Mouse (Mus musculus) G1E (cell line): ENCODE measurements around the gene Grin2d. TPM values are rescaled to one million over a fixed set of nuclear protein-coding genes. Genes with fewer than 3 reads are reported as not detected.

Source experiments
- ATAC-seq: 2 replicates; pipeline ENCODE4 v1.8.0; 2016; ENCODE audit warnings: mild to moderate bottlenecking; ENCODE audit not compliant: insufficient number of reproducible peaks, poor library complexity, low FRiP score, severe bottlenecking; ENCODE audit errors: extremely low read depth
- DNase-seq: peaks from one replicate; pipeline ENCODE4 v3.0.0; 2012; ENCODE audit warnings: low spot score
- H3K27me3 ChIP-seq: 2 replicates; pipeline ENCODE4 v1.6.1; 2012; ENCODE audit warnings: mild to moderate bottlenecking, low read length, inconsistent platforms; ENCODE audit not compliant: insufficient read depth
- H3K36me3 ChIP-seq: replicated peaks from 2 replicates; pipeline ENCODE3; 2012; ENCODE audit warnings: mild to moderate bottlenecking, inconsistent platforms
- H3K4me1 ChIP-seq: 2 replicates; pipeline ENCODE4 v1.6.1; 2012; ENCODE audit warnings: low read depth, low read length, inconsistent platforms, mixed read lengths; ENCODE audit not compliant: insufficient read depth
- H3K4me3 ChIP-seq: 2 replicates; pipeline ENCODE4 v1.5.1; 2012; ENCODE audit warnings: low read depth, mild to moderate bottlenecking, inconsistent platforms, low read length, moderate library complexity, mixed read lengths
- H3K9me3 ChIP-seq: replicated peaks from 2 replicates; pipeline ENCODE4 v1.6.1; 2012; ENCODE audit warnings: inconsistent platforms
- CTCF ChIP-seq: IDR thresholded peaks from 2 replicates; pipeline ENCODE4 v1.5.1; 2012; ENCODE audit warnings: low read depth, low read length, inconsistent platforms, mixed read lengths
- GATA1 ChIP-seq: IDR thresholded peaks from 2 replicates; pipeline ENCODE4 v1.6.1; 2012; ENCODE audit warnings: borderline replicate concordance, low read length, inconsistent platforms, mixed read lengths
- GATA2 ChIP-seq: IDR thresholded peaks from 2 replicates; pipeline ENCODE4 v1.6.1; 2012; ENCODE audit warnings: low read depth, low read length, inconsistent platforms, borderline replicate concordance
- POLR2AphosphoS5 ChIP-seq: IDR thresholded peaks from 2 replicates; pipeline ENCODE4 v1.6.1; 2012; ENCODE audit warnings: low read depth, low read length, inconsistent platforms; ENCODE audit not compliant: insufficient replicate concordance
- TAL1 ChIP-seq: conservative IDR thresholded peaks from 2 replicates; pipeline ENCODE4 v1.6.1; 2012; ENCODE audit warnings: low read depth, low read length, inconsistent platforms, mixed read lengths
- polyA plus RNA-seq: library from polyadenylated mRNA; stranded (reverse); fragments of >175 nt; gene quantifications from 2 replicates; pipeline ENCODE4 v1.2.3, GENCODE M21; 2012
- total RNA-seq, 2 experiments: library from RNA; stranded (forward) in 1 of 2; stranded (reverse) in 1 of 2; fragments of 200-1000 nt in 1 of 2; fragments of >200 nt in 1 of 2; fragmentation: Nextera tagmentation in 1 of 2; gene quantifications; 2 replicates each; pipeline ENCODE4 v1.2.3; 2014 to 2017

The Grin2d gene
- total and polyA plus RNA-seq, 3 experiments, result 0.01 to 0.11 TPM; not detected in 1

GRCm38 (mm10) chr7:45784524-45785372 lies 93.4 kb downstream of the Grin2d start, which contains the start of gene Sult2b1:
Gene Sult2b1, minus strand, starts transcription at chr7:45784669.
- TF ChIP-seq GATA1 (no peak), GATA2 (no peak), POLR2AphosphoS5 (no peak), TAL1 (no peak), CTCF (no peak)
- Histone ChIP-seq H3K36me3 (no peaks in the 10 kb centered on the region), H3K27me3 (peaks cover 60% of the 10 kb centered on the region), H3K4me1 (peaks cover 5% of the 10 kb centered on the region; the same call in 1 of the 2 replicates), H3K4me3 (peak within 1 kb of the TSS; percentile 14; the same call in 1 of the 2 replicates), H3K9me3 (no peaks in the 10 kb centered on the region)
- DNase-seq (no peak), ATAC-seq (no peak)

GRCm38 (mm10) chr7:45783511-45784091 lies 94.6 kb downstream of the Grin2d start, which contains the start of gene Lmtk3:
Gene Lmtk3, plus strand, starts transcription at chr7:45783738.
- ATAC-seq (no peak), DNase-seq (no peak)
- Histone ChIP-seq H3K9me3 (no peaks in the 10 kb centered on the region), H3K4me3 (peak within 1 kb of the TSS; percentile 14; the same call in 1 of the 2 replicates), H3K4me1 (peaks cover 9% of the 10 kb centered on the region; the same call in 1 of the 2 replicates), H3K27me3 (peaks cover 63% of the 10 kb centered on the region), H3K36me3 (no peaks in the 10 kb centered on the region)
- TF ChIP-seq POLR2AphosphoS5 (no peak), TAL1 (no peak), GATA2 (no peak), GATA1 (no peak), CTCF (no peak)

- peaks cover 52% of the 10 kb centered on the region for H3K27me3 ChIP-seq
- ATAC-seq, result no peak
- TF ChIP-seq GATA2 (no peak), GATA1 (no peak), CTCF (no peak), POLR2AphosphoS5 (no peak), TAL1 (no peak)
Observed at GRCm38 (mm10) chr7:45782271-45782670, 95.9 kb downstream of the Grin2d start.

More at GRCm38 (mm10) chr7:45782271-45782670, 95.9 kb downstream of the Grin2d start:
- DNase-seq, result no peak
- Histone ChIP-seq H3K9me3 (no peaks in the 10 kb centered on the region), H3K4me1 (peaks cover 9% of the 10 kb centered on the region; the same call in 1 of the 2 replicates), H3K36me3 (no peaks in the 10 kb centered on the region), H3K4me3 (no peak overlapping the region)

Other genes with a start within 250 kb of the Grin2d start
Only the 20 nearest of the 23 such genes appear.
- not detected in 2 replicates for gene Ntn5, start 194.4 kb downstream of the Grin2d start, total RNA-seq (2014; fragmentation: Nextera tagmentation)
- not detected in 2 replicates for gene Ntn5, start 194.4 kb downstream of the Grin2d start, total RNA-seq (2017)
- gene Ntn5, start 194.4 kb downstream of the Grin2d start, polyA plus RNA-seq, result 0.21 and 0.29 TPM in 2 replicates
- not detected in 2 replicates for gene Sec1, start 184.0 kb downstream of the Grin2d start, total RNA-seq (2014; fragmentation: Nextera tagmentation)
- gene Sec1, start 184.0 kb downstream of the Grin2d start, total RNA-seq (2017), result not detected in 2 replicates
- 0.02 TPM in 1 of 2 replicates, not detected in the other for gene Sec1, start 184.0 kb downstream of the Grin2d start, polyA plus RNA-seq
- 0.92 and 3.5 TPM in 2 replicates for gene Car11, start 178.5 kb downstream of the Grin2d start, total RNA-seq (2014; fragmentation: Nextera tagmentation)
- gene Car11, start 178.5 kb downstream of the Grin2d start, total RNA-seq (2017), result 0.16 and 0.58 TPM in 2 replicates
- gene Car11, start 178.5 kb downstream of the Grin2d start, polyA plus RNA-seq, result 0.63 and 0.78 TPM in 2 replicates
- 22.8 and 30.2 TPM in 2 replicates for gene Dbp, start 173.3 kb downstream of the Grin2d start, total RNA-seq (2014; fragmentation: Nextera tagmentation)
- 33.7 and 37.8 TPM in 2 replicates for gene Dbp, start 173.3 kb downstream of the Grin2d start, total RNA-seq (2017)
- gene Dbp, start 173.3 kb downstream of the Grin2d start, polyA plus RNA-seq, result 18.0 and 23.0 TPM in 2 replicates
- gene Rpl18, start 162.9 kb downstream of the Grin2d start, total RNA-seq (2014; fragmentation: Nextera tagmentation), result 3,054 and 3,291 TPM in 2 replicates
- gene Rpl18, start 162.9 kb downstream of the Grin2d start, total RNA-seq (2017), result 1,837 and 1,972 TPM in 2 replicates
- 14,383 and 17,578 TPM in 2 replicates for gene Rpl18, start 162.9 kb downstream of the Grin2d start, polyA plus RNA-seq
- gene Sphk2, start 160.4 kb downstream of the Grin2d start, total RNA-seq (2014; fragmentation: Nextera tagmentation), result 16.3 and 21.4 TPM in 2 replicates
- 9.3 and 9.8 TPM in 2 replicates for gene Sphk2, start 160.4 kb downstream of the Grin2d start, total RNA-seq (2017)
- gene Sphk2, start 160.4 kb downstream of the Grin2d start, polyA plus RNA-seq, result 96.0 and 115 TPM in 2 replicates
- 0.34 and 0.38 TPM in 2 replicates for gene Fam83e, start 157.2 kb downstream of the Grin2d start, total RNA-seq (2014; fragmentation: Nextera tagmentation)
- 1.2 and 1.3 TPM in 2 replicates for gene Fam83e, start 157.2 kb downstream of the Grin2d start, total RNA-seq (2017)
- gene Fam83e, start 157.2 kb downstream of the Grin2d start, polyA plus RNA-seq, result 0.49 and 0.77 TPM in 2 replicates
- gene Spaca4, start 152.6 kb downstream of the Grin2d start, total RNA-seq (2014; fragmentation: Nextera tagmentation), result not detected in 2 replicates
- not detected in 2 replicates for gene Spaca4, start 152.6 kb downstream of the Grin2d start, total RNA-seq (2017)
- not detected in 2 replicates for gene Spaca4, start 152.6 kb downstream of the Grin2d start, polyA plus RNA-seq
- gene Lmtk3, start 94.6 kb downstream of the Grin2d start, total RNA-seq (2014; fragmentation: Nextera tagmentation), result 1.1 TPM in 1 of 2 replicates, not detected in the other
- gene Lmtk3, start 94.6 kb downstream of the Grin2d start, total RNA-seq (2017), result not detected in 2 replicates
- gene Lmtk3, start 94.6 kb downstream of the Grin2d start, polyA plus RNA-seq, result 0.03 TPM in 2 replicates
- gene Sult2b1, start 93.7 kb downstream of the Grin2d start, total RNA-seq (2014; fragmentation: Nextera tagmentation), result not detected in 2 replicates
- gene Sult2b1, start 93.7 kb downstream of the Grin2d start, total RNA-seq (2017), result 0.05 and 0.35 TPM in 2 replicates
- not detected in 2 replicates for gene Sult2b1, start 93.7 kb downstream of the Grin2d start, polyA plus RNA-seq
- 14.5 and 18.5 TPM in 2 replicates for gene Cyth2, start 63.8 kb downstream of the Grin2d start, total RNA-seq (2014; fragmentation: Nextera tagmentation)
- 40.9 and 47.6 TPM in 2 replicates for gene Cyth2, start 63.8 kb downstream of the Grin2d start, total RNA-seq (2017)
- 85.5 and 121 TPM in 2 replicates for gene Cyth2, start 63.8 kb downstream of the Grin2d start, polyA plus RNA-seq
- gene Kcnj14, start 53.6 kb downstream of the Grin2d start, total RNA-seq (2014; fragmentation: Nextera tagmentation), result 0.30 TPM in 1 of 2 replicates, not detected in the other
- 0.23 and 0.33 TPM in 2 replicates for gene Kcnj14, start 53.6 kb downstream of the Grin2d start, total RNA-seq (2017)
- 0.39 and 0.57 TPM in 2 replicates for gene Kcnj14, start 53.6 kb downstream of the Grin2d start, polyA plus RNA-seq
- gene Grwd1, start 47.4 kb downstream of the Grin2d start, total RNA-seq (2014; fragmentation: Nextera tagmentation), result 10.2 and 16.9 TPM in 2 replicates
- gene Grwd1, start 47.4 kb downstream of the Grin2d start, total RNA-seq (2017), result 20.6 and 21.9 TPM in 2 replicates
- gene Grwd1, start 47.4 kb downstream of the Grin2d start, polyA plus RNA-seq, result 62.9 and 72.8 TPM in 2 replicates
- 125 and 135 TPM in 2 replicates for gene Kdelr1, start 5.6 kb downstream of the Grin2d start, total RNA-seq (2014; fragmentation: Nextera tagmentation)
- 54.8 and 55.2 TPM in 2 replicates for gene Kdelr1, start 5.6 kb downstream of the Grin2d start, total RNA-seq (2017)
- gene Kdelr1, start 5.6 kb downstream of the Grin2d start, polyA plus RNA-seq, result 209 and 350 TPM in 2 replicates
- 33.2 and 36.2 TPM in 2 replicates for gene Syngr4, start 18.3 kb upstream of the Grin2d start, total RNA-seq (2014; fragmentation: Nextera tagmentation)
- 3.7 and 6.4 TPM in 2 replicates for gene Syngr4, start 18.3 kb upstream of the Grin2d start, total RNA-seq (2017)
- 42.5 and 44.9 TPM in 2 replicates for gene Syngr4, start 18.3 kb upstream of the Grin2d start, polyA plus RNA-seq
- 14.4 and 15.3 TPM in 2 replicates for gene Tmem143, start 18.6 kb upstream of the Grin2d start, total RNA-seq (2014; fragmentation: Nextera tagmentation)
- 11.7 and 13.2 TPM in 2 replicates for gene Tmem143, start 18.6 kb upstream of the Grin2d start, total RNA-seq (2017)
- gene Tmem143, start 18.6 kb upstream of the Grin2d start, polyA plus RNA-seq, result 33.8 and 37.8 TPM in 2 replicates
- gene Emp3, start 43.0 kb upstream of the Grin2d start, total RNA-seq (2014; fragmentation: Nextera tagmentation), result not detected in 2 replicates
- 4.8 and 7.6 TPM in 2 replicates for gene Emp3, start 43.0 kb upstream of the Grin2d start, total RNA-seq (2017)
- gene Emp3, start 43.0 kb upstream of the Grin2d start, polyA plus RNA-seq, result 1.9 and 2.8 TPM in 2 replicates
- gene Ccdc114, start 45.7 kb upstream of the Grin2d start, total RNA-seq (2014; fragmentation: Nextera tagmentation), result not detected in 2 replicates
- 0.17 and 0.22 TPM in 2 replicates for gene Ccdc114, start 45.7 kb upstream of the Grin2d start, total RNA-seq (2017)
- gene Ccdc114, start 45.7 kb upstream of the Grin2d start, polyA plus RNA-seq, result 0.07 and 0.09 TPM in 2 replicates
- not detected in 2 replicates for gene Abcc6, start 151.9 kb upstream of the Grin2d start, total RNA-seq (2014; fragmentation: Nextera tagmentation)
- under 0.01 TPM in 2 replicates for gene Abcc6, start 151.9 kb upstream of the Grin2d start, total RNA-seq (2017)
- gene Abcc6, start 151.9 kb upstream of the Grin2d start, polyA plus RNA-seq, result 0.02 TPM in 1 of 2 replicates, not detected in the other
- gene Nomo1, start 155.3 kb upstream of the Grin2d start, total RNA-seq (2014; fragmentation: Nextera tagmentation), result 26.4 and 35.0 TPM in 2 replicates
- 47.8 and 52.7 TPM in 2 replicates for gene Nomo1, start 155.3 kb upstream of the Grin2d start, total RNA-seq (2017)
- gene Nomo1, start 155.3 kb upstream of the Grin2d start, polyA plus RNA-seq, result 43.8 and 47.2 TPM in 2 replicates